Mouse (Mus musculus) megakaryocyte, embryonic 14.5 days (primary cell): ENCODE results near the gene Slmap. TPM values are rescaled to one million over a fixed set of nuclear protein-coding genes. Genes with fewer than 3 reads are reported as not detected.
"Not testable (repeated sequence)": the region's sequence is repeated elsewhere in the genome, so short reads cannot be mapped to it uniquely, and the experiment has no call there.

Experiments
- H3K27me3 ChIP-seq: replicated peaks from 2 replicates; pipeline ENCODE3; 2012; ENCODE audit warnings: inconsistent platforms
- H3K36me3 ChIP-seq: replicated peaks from 2 replicates; pipeline ENCODE3; 2012; ENCODE audit warnings: low read length, inconsistent platforms, mixed read lengths
- H3K4me1 ChIP-seq: 2 replicates; pipeline ENCODE4 v1.6.1; 2012; ENCODE audit warnings: inconsistent platforms
- H3K4me3 ChIP-seq: replicated peaks from 2 replicates; pipeline ENCODE3; 2012; ENCODE audit warnings: moderate library complexity, mild to moderate bottlenecking, inconsistent platforms
- H3K9me3 ChIP-seq: 2 replicates; pipeline ENCODE4 v1.6.1; 2012; ENCODE audit warnings: inconsistent platforms
- FLI1 ChIP-seq: IDR thresholded peaks from 2 replicates; pipeline ENCODE4 v1.6.1; 2012; ENCODE audit warnings: low read length, inconsistent platforms, mixed read lengths
- GATA1 ChIP-seq: IDR thresholded peaks from 3 replicates; pipeline ENCODE4 v1.6.1; 2012; ENCODE audit warnings: mixed read lengths, low read length, inconsistent platforms, borderline replicate concordance
- polyA plus RNA-seq: library from polyadenylated mRNA; stranded (reverse); fragments of >175 nt; gene quantifications from 2 replicates; pipeline ENCODE4 v1.2.3, GENCODE M21; 2012; ENCODE audit warnings: low replicate concordance; ENCODE audit not compliant: insufficient read depth

Slmap gene
- polyA plus RNA-seq, 1 experiment: 9.8 TPM

DNA sequence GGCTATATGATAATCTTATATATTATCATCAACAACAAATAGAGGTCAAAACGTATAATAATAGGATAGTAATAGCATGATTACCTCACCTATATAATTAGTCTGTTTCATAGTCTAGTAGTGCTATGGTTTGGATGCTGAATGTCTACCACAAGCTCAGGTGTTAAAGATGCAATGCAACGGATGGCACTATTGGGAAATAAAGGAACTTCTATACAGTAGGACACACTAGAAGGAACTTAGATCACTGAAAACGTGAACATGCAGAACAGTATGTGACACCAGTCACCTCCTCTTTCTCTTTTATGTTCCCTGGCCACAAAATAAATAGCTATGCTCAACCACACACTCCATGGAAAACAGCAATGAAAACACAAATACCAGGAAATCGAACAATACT is 16.9 kb downstream of the Slmap start:
- Histone ChIP-seq H3K9me3 (no peaks in the 10 kb centered on the region), H3K4me3 (no peak overlapping the region), H3K4me1 (peaks cover 61% of the 10 kb centered on the region), H3K27me3 (no peaks in the 10 kb centered on the region), H3K36me3 (peaks cover 39% of the 10 kb centered on the region)
- TF ChIP-seq FLI1: no peak

DNA sequence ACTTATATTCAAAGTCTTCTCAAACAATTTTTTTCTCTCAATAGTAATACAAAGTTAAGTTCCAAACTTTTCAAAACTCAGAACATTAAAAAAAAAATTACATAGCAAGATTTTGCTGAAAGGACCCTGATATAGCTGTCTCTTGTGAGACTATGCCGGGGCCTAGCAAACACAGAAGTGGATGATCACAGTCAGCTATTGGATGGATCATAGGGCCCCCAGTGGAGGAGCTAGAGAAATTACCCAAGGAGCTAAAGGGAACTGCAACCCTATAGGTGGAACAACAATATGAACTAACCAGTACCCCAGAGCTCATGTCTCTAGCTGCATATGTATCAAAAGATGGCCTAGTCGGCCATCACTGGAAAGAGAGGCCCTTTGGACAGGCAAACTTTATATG is 18.5 kb downstream of the Slmap start:
- Histone ChIP-seq H3K4me3 (peak overlapping the region; percentile 85), H3K36me3 (peaks cover 37% of the 10 kb centered on the region)

DNA sequence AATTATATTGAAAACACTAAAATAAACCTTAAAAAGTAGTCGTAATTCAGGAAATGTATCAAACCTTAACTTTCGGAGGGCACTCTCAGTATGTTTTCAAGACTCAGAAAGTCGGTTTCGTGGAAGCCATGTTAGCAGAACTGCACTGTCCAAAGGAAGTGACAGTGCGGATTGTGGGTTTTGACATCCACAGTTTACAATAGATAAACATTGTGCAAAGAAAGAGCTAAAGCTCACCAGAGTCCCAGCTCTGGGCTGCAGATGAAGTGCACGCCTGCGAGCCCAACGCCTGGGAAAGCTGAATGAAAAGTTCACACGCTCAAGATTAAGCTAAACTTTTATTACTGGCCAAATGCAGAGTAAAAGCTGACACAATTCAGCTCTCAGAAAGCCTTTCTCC is 18.9 kb downstream of the Slmap start:
- Histone ChIP-seq H3K27me3 (no peaks in the 10 kb centered on the region), H3K36me3 (peaks cover 38% of the 10 kb centered on the region), H3K9me3 (no peaks in the 10 kb centered on the region), H3K4me3 (peak overlapping the region; percentile 85), H3K4me1 (peaks cover 65% of the 10 kb centered on the region)
- no peak for TF ChIP-seq FLI1
- no peak for TF ChIP-seq GATA1

More for the DNA sequence above, 18.5 kb downstream of the Slmap start:
- H3K27me3 ChIP-seq, H3K9me3 ChIP-seq: not testable (repeated sequence)
- peaks cover 65% of the 10 kb centered on the region for H3K4me1 ChIP-seq

DNA sequence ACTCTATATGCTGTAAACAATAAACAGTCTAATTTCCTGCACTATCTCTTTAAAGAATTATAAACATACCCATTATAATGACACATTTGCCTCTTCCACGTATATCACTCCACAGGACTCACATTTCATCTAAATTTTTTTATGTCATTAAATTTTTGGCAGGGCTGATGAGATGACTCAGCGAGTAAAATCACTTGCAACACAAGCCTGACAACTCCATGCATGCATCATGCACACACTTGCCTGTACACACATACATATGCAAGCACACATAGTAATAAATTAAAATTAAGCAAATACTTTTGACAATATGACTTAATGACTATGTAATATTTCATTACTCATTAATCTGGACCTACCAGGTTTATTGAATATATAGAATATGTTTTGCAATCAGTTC is 24.2 kb downstream of the Slmap start:
- no peaks in the 10 kb centered on the region for H3K27me3 ChIP-seq
- peaks cover 23% of the 10 kb centered on the region for H3K36me3 ChIP-seq
- TF ChIP-seq FLI1 (no peak), GATA1 (no peak)
- H3K4me3 ChIP-seq: no peak overlapping the region
- no peaks in the 10 kb centered on the region for H3K9me3 ChIP-seq
- peaks cover 57% of the 10 kb centered on the region for H3K4me1 ChIP-seq

DNA sequence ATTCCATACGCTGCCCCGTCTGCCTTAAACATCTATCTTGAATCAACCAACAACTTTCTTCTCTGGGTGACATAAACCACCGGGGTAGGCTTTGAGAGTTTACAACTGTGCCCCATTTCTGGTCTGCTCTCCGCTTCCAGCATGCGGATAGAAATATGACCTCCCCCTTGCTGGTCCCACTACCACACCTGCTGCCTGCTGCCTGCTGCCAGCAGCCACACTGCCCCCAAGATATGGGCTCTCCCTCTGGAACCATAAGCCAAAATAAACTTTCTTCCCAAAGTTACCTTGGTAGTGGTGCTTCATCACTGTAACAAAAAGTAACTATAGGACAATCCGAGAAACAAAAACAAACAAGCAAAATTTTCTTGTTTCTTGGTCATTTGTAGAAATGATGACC is 26.6 kb downstream of the Slmap start:
- TF ChIP-seq GATA1 (no peak), FLI1 (no peak)

DNA sequence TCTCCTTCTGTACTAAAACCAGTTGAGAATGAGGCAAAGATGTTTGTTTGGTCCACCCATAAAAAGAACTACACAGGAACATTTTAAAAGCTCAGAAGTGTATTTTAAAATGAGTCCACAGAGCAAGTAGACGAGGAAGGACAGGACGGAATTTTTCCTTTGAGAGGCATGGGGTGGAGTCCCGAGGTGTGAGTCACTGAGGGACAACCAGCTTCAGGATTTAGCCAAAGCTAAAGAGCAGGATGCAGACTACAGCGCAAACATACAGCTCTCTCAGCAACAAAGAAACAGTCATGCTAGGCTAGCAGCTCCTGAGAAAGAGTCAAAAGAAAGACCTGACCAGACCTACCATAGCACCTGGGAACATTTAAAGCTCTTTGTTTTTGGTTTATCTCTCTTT is 27.4 kb downstream of the Slmap start:
- Histone ChIP-seq H3K9me3 (no peaks in the 10 kb centered on the region), H3K4me1 (peaks cover 61% of the 10 kb centered on the region), H3K36me3 (peaks cover 40% of the 10 kb centered on the region), H3K4me3 (no peak overlapping the region), H3K27me3 (no peaks in the 10 kb centered on the region)
- TF ChIP-seq GATA1 (no peak), FLI1 (no peak)

More for the DNA sequence above, 26.6 kb downstream of the Slmap start:
- H3K27me3 ChIP-seq: no peaks in the 10 kb centered on the region
- peaks cover 34% of the 10 kb centered on the region for H3K36me3 ChIP-seq
- no peaks in the 10 kb centered on the region for H3K9me3 ChIP-seq
- H3K4me3 ChIP-seq: no peak overlapping the region
- H3K4me1 ChIP-seq: peaks cover 61% of the 10 kb centered on the region

DNA sequence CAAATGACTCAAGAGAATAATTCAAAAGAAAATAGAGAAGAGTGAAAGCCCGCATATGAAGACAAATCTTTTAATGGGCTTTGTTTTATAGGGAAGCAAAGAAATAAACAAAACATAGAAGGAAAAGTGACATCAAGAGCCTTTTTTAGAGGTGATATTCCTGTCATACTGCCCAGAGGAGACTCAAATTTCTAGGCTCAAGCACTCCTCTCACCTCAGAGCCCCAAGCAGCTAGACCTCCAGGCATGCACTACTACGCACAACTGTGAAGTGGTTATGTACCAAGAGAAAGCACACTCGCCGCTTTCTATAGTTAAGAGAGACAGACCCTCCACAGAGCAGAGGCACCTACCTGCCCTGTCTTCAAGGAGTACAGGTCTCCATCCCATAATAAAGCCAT is 30.2 kb downstream of the Slmap start:
- H3K4me3 ChIP-seq: no peak overlapping the region
- H3K4me1 ChIP-seq: peaks cover 60% of the 10 kb centered on the region
- no peaks in the 10 kb centered on the region for H3K9me3 ChIP-seq
- TF ChIP-seq FLI1: no peak
- H3K27me3 ChIP-seq: no peaks in the 10 kb centered on the region
- peaks cover 36% of the 10 kb centered on the region for H3K36me3 ChIP-seq

DNA sequence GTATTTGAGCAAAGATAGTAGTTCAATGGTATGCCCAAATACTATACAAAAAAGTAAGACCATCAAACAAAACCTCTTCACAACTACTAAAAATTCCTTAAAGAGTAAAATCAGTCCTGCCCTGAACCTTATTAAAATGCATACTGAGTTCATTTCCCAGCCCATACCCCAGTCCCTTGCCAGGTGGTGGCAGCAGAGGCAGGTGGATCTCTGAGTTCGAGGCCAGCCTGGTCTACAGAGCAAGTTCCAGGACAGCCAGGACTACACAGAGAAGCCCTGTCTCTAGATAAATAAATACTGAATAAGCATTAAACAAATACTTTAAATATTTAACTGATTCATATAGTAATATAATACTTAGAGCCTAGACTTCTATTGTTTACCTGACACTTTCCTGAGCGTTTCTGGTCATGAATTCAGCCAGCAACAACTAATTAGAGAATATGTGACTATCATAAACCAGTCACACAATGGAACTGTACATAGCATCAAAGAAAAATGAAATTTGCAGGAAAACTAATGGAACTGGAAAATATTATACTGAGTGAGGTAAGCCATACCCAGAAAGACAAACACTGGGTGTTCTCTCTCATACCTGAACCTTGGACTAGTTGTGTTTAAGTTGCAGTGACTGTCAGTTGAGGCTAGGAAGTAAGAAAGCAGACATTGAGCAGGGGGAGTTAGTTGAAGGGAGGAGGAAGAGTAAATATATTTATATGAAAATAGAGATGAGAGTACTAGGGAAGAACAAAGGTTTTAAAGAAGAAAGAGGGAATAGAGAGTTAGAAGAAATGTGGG is 34.4 kb downstream of the Slmap start:
- no peak overlapping the region for H3K4me3 ChIP-seq
- H3K27me3 ChIP-seq: no peaks in the 10 kb centered on the region
- TF ChIP-seq FLI1: no peak
- TF ChIP-seq GATA1: no peak
- H3K36me3 ChIP-seq: peaks cover 46% of the 10 kb centered on the region
- H3K4me1 ChIP-seq: peaks cover 51% of the 10 kb centered on the region
- no peaks in the 10 kb centered on the region for H3K9me3 ChIP-seq

DNA sequence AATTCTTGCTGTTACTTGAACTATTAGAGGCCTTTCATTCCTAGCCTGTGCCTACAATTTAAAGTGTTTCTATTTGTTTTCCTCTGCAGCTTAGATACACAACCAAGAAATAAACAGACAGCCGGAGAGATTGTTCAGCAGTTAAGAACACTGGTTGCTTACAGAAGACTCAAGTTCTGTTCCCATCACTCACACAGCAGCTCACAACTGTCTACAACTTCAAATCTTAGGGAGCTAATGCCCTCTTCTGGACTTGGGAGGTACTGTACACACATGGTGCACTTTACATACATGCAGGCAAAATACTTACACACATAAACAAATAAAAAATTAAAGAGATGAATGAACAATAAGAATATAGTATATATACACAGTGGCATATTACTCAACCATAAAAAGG is 39.7 kb downstream of the Slmap start:
- Histone ChIP-seq H3K9me3 (no peaks in the 10 kb centered on the region), H3K27me3 (no peaks in the 10 kb centered on the region), H3K4me3 (no peak overlapping the region), H3K36me3 (peaks cover 17% of the 10 kb centered on the region), H3K4me1 (peaks cover 39% of the 10 kb centered on the region)
- TF ChIP-seq FLI1 (no peak), GATA1 (no peak)

DNA sequence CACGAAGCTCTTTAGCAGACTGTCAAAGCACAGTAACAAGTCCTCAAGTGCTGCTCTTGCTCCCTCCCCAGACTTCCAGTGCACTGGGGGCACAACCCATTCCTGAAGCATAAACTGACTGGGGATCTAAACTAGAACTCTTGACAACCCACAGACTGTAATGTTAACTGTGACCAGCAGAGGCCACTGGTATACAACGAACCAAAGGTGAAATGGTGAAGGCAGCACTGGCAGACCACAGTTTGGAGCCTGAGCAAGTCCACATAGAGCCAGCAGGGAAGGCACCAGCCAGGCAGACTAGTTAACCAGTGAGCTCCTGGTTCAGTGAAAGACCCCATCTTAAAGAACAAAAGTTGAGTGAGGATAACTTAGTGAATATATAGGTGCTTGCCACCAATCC is 43.6 kb downstream of the Slmap start:
- Histone ChIP-seq H3K4me3 (no peak overlapping the region), H3K9me3 (no peaks in the 10 kb centered on the region), H3K36me3 (peaks cover 23% of the 10 kb centered on the region), H3K27me3 (no peaks in the 10 kb centered on the region), H3K4me1 (peaks cover 50% of the 10 kb centered on the region)
- no peak for TF ChIP-seq FLI1
- no peak for TF ChIP-seq GATA1
